Mouse (Mus musculus): ENCODE measurements at regions not wholly inside any gene's neighbourhood (a gene's known extent, or its start where the extent isn't known, plus 50 kb on each side); places are given as distances from the start of the nearest gene placed in this dataset.
A peak's percentile ranks its signal among the peaks of the same experiment; 100 is the strongest.

DNA sequence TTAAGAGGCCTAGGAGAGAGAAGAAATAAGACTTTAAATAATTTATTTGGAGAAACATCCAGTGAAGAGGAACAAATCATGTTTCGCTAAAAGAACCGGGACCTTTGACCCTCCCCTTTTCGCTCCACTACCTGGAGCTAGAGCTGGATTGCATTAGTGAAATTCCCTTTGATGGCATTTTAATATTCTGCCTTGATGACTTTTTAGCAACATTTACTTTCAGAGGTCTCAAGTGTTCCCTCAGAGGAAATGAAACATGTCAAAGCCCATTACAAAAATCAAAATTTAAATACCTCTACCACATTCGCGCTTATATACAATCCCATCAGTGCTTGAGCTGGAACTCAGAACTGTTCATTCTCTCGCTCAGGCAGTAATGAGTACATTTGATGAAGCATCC lies 297.0 kb upstream of the Gm10295 start:
- no peaks in the 10 kb centered on the region for H3K36me3 ChIP-seq (replicated peaks; ENCODE audit: insufficient read depth, low read length)
- H3K9ac ChIP-seq (replicated peaks) = no peak overlapping the region
- no peak overlapping the region for H3K27ac ChIP-seq (ENCODE audit: low read depth)
- DNase-seq = no peak
- no peaks in the 10 kb centered on the region for H3K4me1 ChIP-seq (ENCODE audit: insufficient read depth)
- no peak overlapping the region for H3K4me3 ChIP-seq (ENCODE audit: low read depth, low read length)
- WGBS (ENCODE audit: insufficient replicate concordance) = 89% methylated on average over 6 of the region's 6 CpGs
- no peak for ATAC-seq
- no peaks in the 10 kb centered on the region for H3K27me3 ChIP-seq (ENCODE audit: insufficient read depth, low read length)
- H3K9me3 ChIP-seq (ENCODE audit: low read length) = no peaks in the 10 kb centered on the region
- no peak overlapping the region for H3K4me2 ChIP-seq (ENCODE audit: low read depth, low read length)
- TF ChIP-seq CTCF (IDR thresholded peaks at IDR 0.05; ENCODE audit: low read depth) (no peak), EP300 (IDR thresholded peaks at IDR 0.05; ENCODE audit: low read depth) (no peak)

DNA sequence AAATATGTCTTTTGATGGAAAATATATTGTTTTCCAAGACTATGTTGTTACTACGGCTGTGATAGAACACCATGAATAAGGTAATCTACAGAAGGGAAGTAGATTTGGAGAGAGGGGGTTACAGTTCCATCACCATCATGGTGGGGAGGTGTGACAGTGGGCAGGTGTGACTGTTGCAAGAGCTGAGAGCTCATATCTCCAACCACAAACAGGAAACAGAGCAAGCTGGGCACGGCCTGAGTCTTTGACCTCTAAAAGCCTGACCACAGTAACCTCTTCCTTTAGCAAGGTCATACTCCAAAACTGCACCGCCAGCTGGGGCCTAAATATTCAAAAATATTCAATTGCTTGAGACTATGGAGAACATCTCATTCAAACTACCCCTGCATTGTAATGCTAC lies 295.7 kb upstream of the Gm10295 start:
- H3K4me3 ChIP-seq (ENCODE audit: low read depth, low read length) = no peak overlapping the region
- no peaks in the 10 kb centered on the region for H3K4me1 ChIP-seq (ENCODE audit: insufficient read depth)
- no peak for DNase-seq
- no peaks in the 10 kb centered on the region for H3K36me3 ChIP-seq (replicated peaks; ENCODE audit: insufficient read depth, low read length)
- no peak overlapping the region for H3K4me2 ChIP-seq (ENCODE audit: low read depth, low read length)
- no peaks in the 10 kb centered on the region for H3K9me3 ChIP-seq (ENCODE audit: low read length)
- peak; percentile 43; the same call in 1 of the 2 replicates for ATAC-seq
- 45% methylated on average over 3 of the region's 3 CpGs for WGBS (ENCODE audit: insufficient replicate concordance)
- H3K27me3 ChIP-seq (ENCODE audit: insufficient read depth, low read length) = no peaks in the 10 kb centered on the region
- no peak overlapping the region for H3K27ac ChIP-seq (ENCODE audit: low read depth)
- TF ChIP-seq EP300 (IDR thresholded peaks at IDR 0.05; ENCODE audit: low read depth) (no peak), CTCF (IDR thresholded peaks at IDR 0.05; ENCODE audit: low read depth) (no peak)
- no peak overlapping the region for H3K9ac ChIP-seq (replicated peaks)

GRCm38 (mm10) chr7:71623048-71623447 lies 271.8 kb upstream of the Gm10295 start:
- no peak overlapping the region for H3K27ac ChIP-seq (ENCODE audit: low read depth)
- 79% methylated on average over 13 of the region's 13 CpGs for WGBS (ENCODE audit: insufficient replicate concordance)
- H3K4me3 ChIP-seq (ENCODE audit: low read depth, low read length) = no peak overlapping the region
- TF ChIP-seq CTCF (IDR thresholded peaks at IDR 0.05; ENCODE audit: low read depth) (no peak), EP300 (IDR thresholded peaks at IDR 0.05; ENCODE audit: low read depth) (no peak)
- no peaks in the 10 kb centered on the region for H3K4me1 ChIP-seq (ENCODE audit: insufficient read depth)
- H3K4me2 ChIP-seq (ENCODE audit: low read depth, low read length) = no peak overlapping the region
- H3K36me3 ChIP-seq (replicated peaks; ENCODE audit: insufficient read depth, low read length) = no peaks in the 10 kb centered on the region
- no peaks in the 10 kb centered on the region for H3K27me3 ChIP-seq (ENCODE audit: insufficient read depth, low read length)
- DNase-seq (no peak), ATAC-seq (no peak)
- H3K9ac ChIP-seq (replicated peaks) = no peak overlapping the region
- no peaks in the 10 kb centered on the region for H3K9me3 ChIP-seq (ENCODE audit: low read length)

DNA sequence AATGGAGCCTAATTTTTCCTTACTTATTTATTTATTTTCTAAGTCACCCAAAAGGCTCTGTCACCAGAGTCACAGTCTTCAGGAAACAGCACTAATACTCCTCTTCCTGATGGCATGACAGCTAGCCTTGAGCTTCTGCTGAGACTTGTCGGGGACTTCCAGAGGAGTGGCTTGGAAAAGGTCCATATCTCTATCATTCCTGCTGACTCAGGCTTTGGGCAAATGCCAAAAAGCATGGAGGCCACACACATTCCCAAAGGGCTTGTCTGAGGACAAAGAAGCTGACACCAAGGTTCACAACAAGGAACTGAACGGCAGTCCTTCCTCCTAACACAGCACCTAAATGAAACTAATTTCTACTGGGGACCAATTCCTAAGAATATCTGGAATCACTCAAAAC lies 251.9 kb upstream of the Gm10295 start:
- H3K4me1 ChIP-seq (ENCODE audit: insufficient read depth) = no peaks in the 10 kb centered on the region
- H3K27ac ChIP-seq (ENCODE audit: low read depth) = no peak overlapping the region
- H3K27me3 ChIP-seq (ENCODE audit: insufficient read depth, low read length) = no peaks in the 10 kb centered on the region
- no peaks in the 10 kb centered on the region for H3K36me3 ChIP-seq (replicated peaks; ENCODE audit: insufficient read depth, low read length)
- no peaks in the 10 kb centered on the region for H3K9me3 ChIP-seq (ENCODE audit: low read length)
- no peak overlapping the region for H3K4me2 ChIP-seq (ENCODE audit: low read depth, low read length)
- TF ChIP-seq EP300 (IDR thresholded peaks at IDR 0.05; ENCODE audit: low read depth) = peak; percentile 65; the same call in 1 of the 2 replicates
- no peak for TF ChIP-seq CTCF (IDR thresholded peaks at IDR 0.05; ENCODE audit: low read depth)
- no peak overlapping the region for H3K4me3 ChIP-seq (ENCODE audit: low read depth, low read length)
- 0 out of 2 replicates have a peak, but pooled peaks have one; percentile 33 for ATAC-seq
- WGBS (ENCODE audit: insufficient replicate concordance) = 48% methylated on average over 2 of the region's 2 CpGs
- no peak overlapping the region for H3K9ac ChIP-seq (replicated peaks)
- peak; percentile 41 for DNase-seq

DNA sequence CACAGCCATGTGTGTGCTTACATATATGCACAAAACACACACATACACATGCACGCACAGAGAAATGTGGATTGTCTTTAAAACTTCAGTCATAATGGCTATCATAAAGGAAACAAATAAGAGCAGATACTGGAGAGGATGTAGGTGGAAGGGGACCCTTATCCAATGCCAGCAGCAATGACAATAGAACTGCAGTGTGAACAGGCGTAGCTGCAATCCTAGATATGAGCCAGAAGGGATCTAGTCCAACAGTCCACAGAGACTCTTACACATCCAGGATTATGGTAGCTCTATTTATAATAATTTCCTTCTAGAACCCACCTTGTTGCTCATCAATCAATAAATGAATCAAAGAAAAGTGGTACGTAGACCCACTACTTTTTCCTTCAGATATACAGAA lies 245.5 kb upstream of the Gm10295 start:
- 71% methylated on average over 3 of the region's 3 CpGs for WGBS (ENCODE audit: insufficient replicate concordance)
- H3K4me2 ChIP-seq (ENCODE audit: low read depth, low read length) = no peak overlapping the region
- no peak for DNase-seq
- no peak for TF ChIP-seq EP300 (IDR thresholded peaks at IDR 0.05; ENCODE audit: low read depth)
- no peak for TF ChIP-seq CTCF (IDR thresholded peaks at IDR 0.05; ENCODE audit: low read depth)
- H3K9me3 ChIP-seq (ENCODE audit: low read length) = no peaks in the 10 kb centered on the region
- H3K4me3 ChIP-seq (ENCODE audit: low read depth, low read length) = no peak overlapping the region
- H3K27ac ChIP-seq (ENCODE audit: low read depth) = no peak overlapping the region
- no peak overlapping the region for H3K9ac ChIP-seq (replicated peaks)
- ATAC-seq = no peak
- H3K36me3 ChIP-seq (replicated peaks; ENCODE audit: insufficient read depth, low read length) = no peaks in the 10 kb centered on the region
- H3K4me1 ChIP-seq (ENCODE audit: insufficient read depth) = no peaks in the 10 kb centered on the region
- H3K27me3 ChIP-seq (ENCODE audit: insufficient read depth, low read length) = no peaks in the 10 kb centered on the region

GRCm38 (mm10) chr7:71587626-71588025 lies 236.3 kb upstream of the Gm10295 start:
- 66% methylated on average over 5 of the region's 5 CpGs for WGBS (ENCODE audit: insufficient replicate concordance)
- ATAC-seq (no peak), DNase-seq (no peak)
- H3K4me2 ChIP-seq (ENCODE audit: low read depth, low read length) = no peak overlapping the region
- H3K4me3 ChIP-seq (ENCODE audit: low read depth, low read length) = no peak overlapping the region
- no peaks in the 10 kb centered on the region for H3K27me3 ChIP-seq (ENCODE audit: insufficient read depth, low read length)
- H3K27ac ChIP-seq (ENCODE audit: low read depth) = no peak overlapping the region
- TF ChIP-seq CTCF (IDR thresholded peaks at IDR 0.05; ENCODE audit: low read depth) (no peak), EP300 (IDR thresholded peaks at IDR 0.05; ENCODE audit: low read depth) (no peak)
- no peaks in the 10 kb centered on the region for H3K9me3 ChIP-seq (ENCODE audit: low read length)
- no peaks in the 10 kb centered on the region for H3K4me1 ChIP-seq (ENCODE audit: insufficient read depth)
- no peak overlapping the region for H3K9ac ChIP-seq (replicated peaks)
- no peaks in the 10 kb centered on the region for H3K36me3 ChIP-seq (replicated peaks; ENCODE audit: insufficient read depth, low read length)
